Mouse (Mus musculus) kidney, adult 11 months (tissue): ENCODE data around the gene Prss57.

Experiments used
- DNase-seq: peaks from one replicate; pipeline ENCODE4 v3.0.0; 2022

The Prss57 gene

DNA sequence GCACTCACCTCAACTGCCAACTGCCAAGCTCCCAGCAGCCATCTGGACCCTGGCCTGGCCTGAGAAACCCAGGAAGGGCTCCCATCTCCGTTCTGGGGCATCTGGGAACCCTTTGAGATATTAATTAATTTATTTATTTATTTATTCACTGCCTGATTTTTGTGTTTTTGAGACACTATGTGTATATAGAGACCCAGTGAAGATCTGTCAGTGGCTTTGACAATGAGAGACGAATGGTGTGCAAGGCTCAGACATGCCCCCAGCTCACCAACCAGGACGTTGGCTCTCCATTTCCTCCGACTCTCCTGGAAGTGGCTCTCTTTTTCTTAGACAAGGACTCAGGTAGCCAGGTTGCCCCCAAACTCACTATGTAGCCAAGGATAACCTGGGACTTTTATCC, at the start of gene Prss57:
Prss57 (minus strand) TSS at position 101 of the 400 bp plus-strand sequence.
- DNase-seq, result no peak

DNA sequence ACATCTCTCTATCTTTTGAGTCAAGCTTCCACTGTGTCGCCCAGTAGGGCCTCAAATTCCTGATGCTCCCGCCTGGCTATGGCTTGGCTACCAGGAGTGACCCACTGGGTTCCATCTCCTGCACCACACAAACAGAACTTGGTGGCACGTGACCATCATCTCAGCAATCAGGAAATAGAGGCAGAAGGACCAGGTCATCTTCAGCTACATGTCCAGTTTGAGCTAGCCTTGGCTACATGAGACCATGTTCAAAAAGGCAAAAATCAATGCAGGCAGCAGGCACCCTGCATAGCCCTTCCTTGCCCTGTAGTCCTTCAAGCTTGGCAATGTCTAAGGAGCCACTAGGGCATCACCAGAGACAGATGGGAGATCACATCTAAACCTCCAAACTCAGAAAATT, 49.3 kb upstream of the Prss57 start:
- peak; percentile 14 for DNase-seq

DNA sequence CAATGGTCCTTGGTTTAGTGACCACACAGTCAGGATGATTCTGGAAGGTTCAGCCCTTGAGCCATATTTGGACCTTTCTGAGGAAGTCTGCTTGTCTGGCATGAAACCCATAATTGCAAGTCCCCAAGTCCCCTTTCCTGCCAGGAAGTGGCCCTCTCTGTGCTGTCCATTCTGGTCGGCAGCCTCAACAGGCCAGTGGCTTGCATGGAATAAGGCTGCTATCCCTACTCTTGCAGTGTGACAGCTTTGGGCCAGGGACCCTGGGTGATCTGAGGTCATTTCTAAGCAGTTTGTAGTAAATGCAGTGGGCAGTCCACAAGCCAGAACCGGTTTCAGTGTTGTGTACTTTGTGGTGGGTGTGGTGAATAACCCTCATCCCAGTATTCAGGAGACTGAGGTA, 47.4 kb upstream of the Prss57 start:
- DNase-seq, result peak; percentile 27

DNA sequence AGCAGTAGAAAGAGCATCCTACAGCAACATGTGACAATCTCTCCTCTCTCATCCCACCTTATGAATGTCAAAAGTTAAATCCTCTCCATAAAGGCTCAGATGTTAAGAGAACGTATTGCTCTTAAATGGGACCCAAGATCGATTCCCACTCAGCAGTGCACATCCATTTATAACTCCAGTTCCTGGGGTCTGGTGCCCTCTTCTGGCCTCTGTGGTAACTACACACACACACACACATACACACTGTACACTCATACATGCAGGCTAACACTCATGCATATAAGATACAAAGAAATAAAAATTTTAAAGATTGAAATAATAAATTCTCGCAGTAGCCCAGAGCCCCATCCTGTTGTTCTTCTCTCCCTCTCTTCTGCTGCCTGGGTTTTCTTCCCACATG, 46.2 kb upstream of the Prss57 start:
- no peak for DNase-seq

DNA sequence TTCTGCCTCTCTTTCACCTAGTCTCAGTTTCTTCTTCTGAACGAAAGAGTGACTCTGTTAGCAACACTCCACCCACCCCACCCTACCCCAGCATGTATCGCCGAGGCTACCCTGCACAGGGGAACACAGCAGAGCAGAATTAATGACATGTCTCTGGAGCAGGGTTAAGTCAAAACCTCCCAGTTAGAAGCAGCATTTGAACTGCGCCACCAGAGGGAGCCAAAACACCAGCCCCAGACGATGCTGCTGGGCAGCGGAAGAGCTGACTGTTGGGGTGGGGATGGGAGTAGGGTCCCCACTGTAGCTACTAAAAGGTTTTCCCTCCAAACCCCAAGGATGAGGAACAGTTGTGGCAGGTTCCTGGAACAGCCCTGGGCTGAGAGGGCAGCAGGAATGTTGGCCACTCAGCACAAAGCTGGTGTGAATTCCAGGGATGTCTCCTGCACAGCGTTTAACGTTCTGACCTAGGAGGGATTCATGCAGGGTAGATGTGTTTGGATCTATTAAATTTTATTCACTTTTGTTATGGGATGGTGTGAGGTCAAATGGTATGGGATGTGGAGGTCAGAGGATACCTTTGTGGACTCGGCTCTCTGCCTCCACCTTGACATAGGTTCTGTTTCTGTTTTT, 44.1 kb upstream of the Prss57 start:
- peak; percentile 47 for DNase-seq

DNA sequence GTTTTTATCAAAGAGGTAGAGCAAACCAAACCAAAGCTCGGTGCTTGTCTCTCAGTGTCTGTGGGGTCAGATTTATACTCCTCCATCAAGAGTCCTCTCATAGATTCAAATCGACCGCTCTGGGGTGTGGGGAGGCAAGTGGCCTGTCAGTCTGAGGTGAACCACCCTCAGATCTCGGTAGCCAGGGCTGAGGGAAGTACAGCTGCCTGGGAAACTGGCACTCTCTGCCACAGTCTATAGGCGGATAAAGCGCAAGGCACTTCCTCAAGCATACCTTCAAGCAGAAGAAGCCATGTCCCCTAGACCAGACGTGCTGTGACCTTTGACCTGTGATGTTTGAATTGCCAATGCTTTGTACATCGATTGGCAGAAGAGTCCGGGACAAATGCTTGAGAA, 42.0 kb upstream of the Prss57 start:
- DNase-seq, result no peak

DNA sequence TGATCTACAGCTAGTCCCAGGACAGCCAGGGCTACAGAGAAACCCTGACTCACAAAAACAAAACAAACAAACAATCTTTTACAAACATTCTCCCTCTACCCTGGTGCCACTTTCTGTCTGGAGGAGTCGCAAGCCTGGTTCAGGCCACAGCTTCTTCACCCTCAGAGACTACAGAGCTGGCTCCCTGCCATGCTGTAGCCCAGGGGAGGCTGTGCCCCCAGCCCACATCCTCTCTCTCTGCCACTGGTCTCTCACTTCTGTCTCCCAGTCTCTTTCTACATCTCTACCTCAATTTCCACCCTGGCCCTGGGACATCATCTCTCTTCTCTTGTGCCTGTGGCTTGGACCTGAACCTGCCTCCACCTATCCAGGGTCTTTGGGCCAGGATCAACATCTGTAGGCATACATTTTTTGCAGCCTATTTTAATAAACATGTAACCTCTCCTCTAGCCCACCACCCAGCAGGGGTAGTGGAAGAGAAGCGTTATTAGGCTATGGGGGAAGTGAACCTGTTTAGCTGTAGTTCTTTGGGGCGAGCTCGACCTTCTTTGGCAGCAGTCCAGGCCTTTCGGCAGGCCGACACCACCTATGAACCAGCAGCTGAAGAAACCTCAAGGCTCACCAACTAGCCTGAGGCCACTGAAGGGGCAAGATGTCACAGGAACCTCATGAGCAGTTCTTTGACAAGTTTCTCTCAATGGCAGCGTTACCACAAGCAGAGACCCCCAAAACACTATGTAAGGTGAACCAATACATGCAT, 41.4 kb upstream of the Prss57 start:
- no peak for DNase-seq

DNA sequence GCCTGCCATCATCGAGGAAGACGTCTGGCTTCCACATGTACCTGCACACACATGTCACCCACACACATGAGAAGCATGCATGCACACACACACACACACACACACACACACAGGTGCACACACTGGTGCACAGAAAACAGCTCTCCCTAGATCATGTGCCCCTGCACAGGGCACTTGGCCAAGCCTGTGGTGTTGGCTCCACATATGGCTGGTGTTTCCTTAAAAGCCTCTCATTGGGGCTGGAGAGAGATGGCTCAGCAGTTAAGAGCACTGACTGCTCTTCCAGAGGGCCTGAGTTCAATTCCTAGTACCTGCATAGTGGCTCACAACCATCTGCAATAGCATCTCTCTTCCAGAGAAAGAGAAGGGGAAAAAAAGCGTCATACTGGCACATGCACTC, 40.8 kb upstream of the Prss57 start:
- no peak for DNase-seq

DNA sequence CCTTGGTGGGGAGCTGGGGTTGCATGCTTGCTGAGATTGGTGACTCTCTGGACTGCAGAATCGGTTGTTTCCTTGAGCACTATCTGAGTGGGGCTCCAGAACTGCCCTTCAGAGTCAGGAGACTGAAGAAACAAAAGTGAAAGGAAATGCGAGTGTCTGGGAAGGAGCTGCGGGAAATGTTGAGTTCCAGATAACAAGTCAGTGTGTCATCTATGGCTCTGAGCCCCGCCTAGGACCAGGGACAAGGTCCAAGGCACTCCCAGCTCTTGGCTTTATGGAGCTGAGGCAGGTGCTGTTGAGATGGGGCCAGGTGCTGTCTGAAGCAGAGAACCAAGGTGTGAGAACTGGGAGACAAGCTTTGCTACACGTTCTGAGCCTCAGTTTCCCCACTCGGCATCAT, 33.7 kb upstream of the Prss57 start:
- peak; percentile 34 for DNase-seq

DNA sequence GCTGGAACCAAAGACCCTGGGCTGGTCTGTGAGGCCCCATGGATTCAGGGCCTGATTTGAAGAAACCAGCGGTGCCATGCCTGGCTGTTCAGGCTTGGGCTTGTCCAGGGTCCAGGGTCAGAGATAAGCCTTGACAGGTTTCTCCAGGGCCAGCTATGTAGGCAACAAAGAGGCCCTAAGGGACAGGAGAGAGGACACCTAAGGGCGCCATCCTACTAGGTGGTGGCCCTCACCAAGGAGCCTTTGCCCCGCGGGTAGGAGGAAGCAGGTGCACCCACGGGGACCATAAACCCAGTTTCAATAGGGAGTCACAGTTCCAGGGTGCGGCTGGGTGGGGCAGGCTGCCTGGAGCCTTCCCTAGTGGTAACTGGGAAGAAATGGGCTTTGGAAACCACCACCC, 32.2 kb upstream of the Prss57 start:
- peak; percentile 26 for DNase-seq

DNA sequence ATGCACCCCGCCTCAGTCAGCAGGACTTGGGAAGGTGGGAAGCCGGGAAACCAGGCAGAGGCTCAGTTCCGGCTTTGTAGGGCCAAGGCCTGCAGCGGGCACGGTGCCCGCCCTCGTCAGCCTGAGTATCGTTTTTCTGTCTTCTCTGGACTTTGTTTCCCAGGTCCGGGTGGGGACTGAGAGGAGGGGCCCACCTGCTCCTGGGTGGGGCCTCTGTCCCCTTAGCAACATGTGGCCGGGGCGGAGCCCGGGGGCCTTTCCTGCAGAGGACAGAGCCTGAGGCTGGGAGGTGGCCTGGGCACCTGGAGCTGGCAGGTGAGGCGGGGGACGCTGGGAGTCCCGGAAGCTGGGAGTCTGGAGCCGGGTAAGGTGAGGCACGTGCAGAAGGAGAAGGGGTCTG, 31.6 kb upstream of the Prss57 start:
- peak; percentile 89 for DNase-seq

DNA sequence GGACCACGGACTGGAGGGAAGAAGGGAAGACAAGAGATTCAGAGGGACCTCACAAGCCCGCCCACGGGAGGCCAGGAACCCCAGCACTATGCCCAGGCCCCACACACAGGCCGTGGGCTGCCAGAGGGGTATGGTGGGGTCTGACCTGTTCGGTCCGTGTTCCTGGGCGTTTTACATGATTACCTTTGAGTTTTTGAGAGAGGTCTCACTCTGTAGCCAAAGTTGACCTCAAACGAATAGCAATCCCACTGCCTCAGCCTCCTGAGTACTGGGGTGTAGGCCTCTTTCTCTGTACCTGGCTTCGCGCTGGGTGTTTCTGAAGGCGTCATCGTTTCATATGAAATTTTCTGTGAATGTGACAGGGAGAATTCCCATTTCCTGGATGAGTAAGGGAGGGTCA, 31.0 kb upstream of the Prss57 start:
- peak; percentile 19 for DNase-seq

DNA sequence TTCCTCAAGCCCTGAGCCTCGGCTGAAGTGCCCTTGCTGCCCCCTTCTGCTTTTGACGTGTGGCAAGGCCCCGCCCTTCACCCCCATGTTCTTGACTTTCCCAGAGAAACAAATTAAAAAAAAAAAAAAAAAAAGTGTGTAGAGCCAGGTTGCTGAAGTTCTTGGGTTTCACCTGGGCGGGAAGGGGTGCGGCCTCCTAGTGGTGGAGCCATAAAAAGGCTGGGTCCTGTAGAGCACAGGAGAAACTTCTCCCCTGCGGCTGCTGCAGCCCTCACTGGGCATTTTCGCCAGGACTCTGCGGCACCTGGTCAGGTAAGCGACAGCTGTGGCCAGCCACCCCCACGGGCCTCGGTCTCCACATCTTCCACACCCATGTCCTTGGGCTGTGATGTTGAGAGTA, 30.0 kb upstream of the Prss57 start, which contains the start of gene Misp:
Misp (plus strand) TSS at position 208 of the 400 bp plus-strand sequence.
- DNase-seq, result peak; percentile 76

DNA sequence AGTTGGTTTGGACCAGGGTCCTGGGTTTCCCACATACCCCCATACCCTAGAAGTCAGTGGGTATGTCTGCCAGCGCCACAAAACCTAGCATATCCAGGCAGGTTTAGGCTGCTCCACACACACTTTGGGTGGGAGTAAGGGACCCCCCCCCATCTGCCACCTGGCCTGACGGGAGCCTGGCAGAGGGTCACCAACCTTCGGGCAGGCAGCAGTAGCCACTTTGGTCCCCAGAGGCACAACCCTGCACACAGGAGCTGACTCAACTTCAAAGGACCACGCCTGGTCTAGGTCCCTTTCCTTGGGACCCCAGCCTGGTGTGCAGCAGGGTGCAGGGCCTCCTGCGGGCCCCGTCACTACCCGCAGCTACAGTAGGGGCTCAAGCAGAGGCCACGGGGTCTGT, 29.5 kb upstream of the Prss57 start:
- DNase-seq, result no peak

DNA sequence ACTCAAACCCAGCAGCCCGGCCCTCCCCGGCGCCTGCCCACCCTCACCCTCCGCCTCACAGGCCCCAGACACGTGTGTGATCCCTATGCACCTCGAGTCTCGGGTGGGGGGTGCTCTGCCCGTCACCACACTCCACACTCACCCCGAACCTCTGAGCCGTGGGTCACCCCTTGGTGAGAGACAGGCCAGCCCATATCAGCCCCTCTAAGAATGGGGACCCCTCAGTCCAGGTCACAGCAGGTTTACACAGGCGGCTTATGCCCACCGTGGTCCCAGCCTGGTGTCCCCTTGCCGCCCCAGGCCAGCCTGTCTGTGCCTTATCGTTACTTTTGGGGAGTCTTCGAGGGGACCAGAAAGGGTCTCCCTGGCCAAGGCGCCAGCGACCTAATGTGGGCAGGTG, 28.8 kb upstream of the Prss57 start:
- DNase-seq, result no peak

DNA sequence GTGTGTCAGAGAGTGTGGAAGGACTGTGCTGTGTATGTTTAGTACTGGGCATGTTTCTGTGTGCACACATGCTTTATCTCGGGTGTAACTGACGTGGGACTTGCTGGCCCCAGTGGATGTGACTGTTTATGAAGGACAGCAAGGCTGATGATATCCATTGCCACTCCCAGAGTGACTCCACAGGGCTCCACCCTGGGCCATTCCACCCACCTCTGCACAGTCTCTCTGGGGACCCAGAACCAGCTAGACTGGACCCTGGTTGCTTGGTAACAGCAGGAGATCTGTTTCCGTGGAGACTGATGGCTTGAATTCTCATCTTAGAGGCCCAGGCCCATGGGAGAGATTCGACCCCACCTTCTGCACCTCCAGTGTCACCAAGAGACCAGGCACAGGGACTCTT, 27.5 kb upstream of the Prss57 start:
- DNase-seq, result peak; percentile 22

DNA sequence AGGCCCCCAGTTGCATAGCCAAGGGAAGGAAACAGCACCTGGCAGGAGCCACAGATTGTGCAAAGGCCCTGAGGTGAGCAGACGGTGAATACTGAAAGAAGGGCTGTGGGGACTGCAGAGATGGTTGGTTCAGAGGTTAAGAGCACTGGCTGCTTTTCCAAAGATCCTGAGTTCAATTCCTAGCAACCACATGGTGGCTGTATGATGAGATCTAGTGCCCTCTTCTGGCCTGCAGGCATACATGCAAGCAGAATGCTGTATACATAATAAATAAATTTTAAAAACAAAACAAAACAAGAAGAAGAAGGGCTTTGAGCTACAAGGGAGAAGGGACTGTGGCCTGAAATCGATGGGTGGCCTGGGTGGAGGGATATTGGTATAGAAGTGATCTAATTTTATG, 26.4 kb upstream of the Prss57 start:
- DNase-seq, result peak; percentile 19

DNA sequence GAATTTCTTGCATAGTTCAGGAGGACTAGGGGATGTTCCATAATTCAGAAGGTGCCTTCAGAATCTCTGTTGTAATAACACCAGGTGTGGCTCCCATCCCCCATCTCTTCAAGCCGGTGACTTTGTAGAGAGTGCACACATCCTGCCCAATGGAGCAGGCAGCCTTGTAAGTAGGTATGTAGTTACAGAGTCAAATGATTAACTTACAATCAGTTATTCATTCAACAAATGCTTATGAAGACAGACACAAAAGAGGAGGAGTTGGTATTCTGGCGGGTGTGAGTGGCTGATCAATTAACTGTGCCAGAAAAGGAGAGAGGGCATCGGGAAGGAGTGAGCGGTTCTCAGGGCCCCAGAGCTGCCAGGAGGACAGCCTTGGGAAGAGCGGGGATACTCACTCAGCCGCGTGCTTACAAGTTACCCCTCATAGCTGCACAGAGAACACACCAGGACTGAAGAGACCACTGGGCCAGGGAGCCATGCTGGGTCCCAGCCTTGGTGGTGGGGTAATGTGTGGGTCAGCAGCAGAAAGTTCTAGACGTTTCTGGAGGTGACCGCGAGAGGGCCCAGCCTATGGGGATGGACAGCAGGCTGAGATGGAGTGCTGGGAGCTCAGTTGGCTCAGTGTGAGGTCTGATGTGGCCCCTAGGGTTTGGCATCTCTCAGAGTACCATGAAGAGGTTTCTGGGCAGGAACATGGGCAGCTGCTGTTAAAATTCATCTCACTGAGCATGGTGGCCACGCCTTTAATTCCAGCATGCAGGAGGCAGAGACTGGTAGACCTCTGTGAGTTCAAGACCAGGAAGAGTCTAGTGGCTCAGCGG, 25.1 kb upstream of the Prss57 start:
- DNase-seq, result peak; percentile 93

DNA sequence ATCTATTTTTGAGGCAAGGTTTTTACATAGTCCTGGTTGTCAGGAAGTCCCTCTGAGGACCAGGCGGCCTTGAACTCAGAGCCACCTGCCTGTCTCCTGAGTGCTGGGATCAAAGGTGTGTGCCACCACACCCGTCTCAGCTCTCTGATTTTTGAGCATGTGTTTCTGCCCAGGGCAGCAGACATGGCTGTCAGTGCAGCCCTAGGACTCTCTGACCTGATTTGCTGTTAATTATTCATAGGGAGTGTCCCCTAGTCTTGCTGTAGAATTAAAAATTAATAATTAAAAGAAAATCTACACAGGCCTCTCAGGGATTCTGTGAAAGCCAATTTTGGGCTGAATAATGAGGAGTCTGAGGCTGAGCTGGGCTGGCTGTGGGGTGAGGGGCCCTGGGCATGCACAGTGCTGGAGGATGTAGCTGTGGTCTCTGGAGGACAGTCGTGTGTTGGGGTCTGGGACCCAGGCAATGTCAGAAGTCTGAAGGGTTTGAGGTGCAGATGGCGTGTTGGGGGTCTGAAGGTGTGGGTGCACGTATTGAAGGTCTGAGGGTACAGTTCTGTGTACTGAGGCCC, 23.6 kb upstream of the Prss57 start:
- peak; percentile 87 for DNase-seq

DNA sequence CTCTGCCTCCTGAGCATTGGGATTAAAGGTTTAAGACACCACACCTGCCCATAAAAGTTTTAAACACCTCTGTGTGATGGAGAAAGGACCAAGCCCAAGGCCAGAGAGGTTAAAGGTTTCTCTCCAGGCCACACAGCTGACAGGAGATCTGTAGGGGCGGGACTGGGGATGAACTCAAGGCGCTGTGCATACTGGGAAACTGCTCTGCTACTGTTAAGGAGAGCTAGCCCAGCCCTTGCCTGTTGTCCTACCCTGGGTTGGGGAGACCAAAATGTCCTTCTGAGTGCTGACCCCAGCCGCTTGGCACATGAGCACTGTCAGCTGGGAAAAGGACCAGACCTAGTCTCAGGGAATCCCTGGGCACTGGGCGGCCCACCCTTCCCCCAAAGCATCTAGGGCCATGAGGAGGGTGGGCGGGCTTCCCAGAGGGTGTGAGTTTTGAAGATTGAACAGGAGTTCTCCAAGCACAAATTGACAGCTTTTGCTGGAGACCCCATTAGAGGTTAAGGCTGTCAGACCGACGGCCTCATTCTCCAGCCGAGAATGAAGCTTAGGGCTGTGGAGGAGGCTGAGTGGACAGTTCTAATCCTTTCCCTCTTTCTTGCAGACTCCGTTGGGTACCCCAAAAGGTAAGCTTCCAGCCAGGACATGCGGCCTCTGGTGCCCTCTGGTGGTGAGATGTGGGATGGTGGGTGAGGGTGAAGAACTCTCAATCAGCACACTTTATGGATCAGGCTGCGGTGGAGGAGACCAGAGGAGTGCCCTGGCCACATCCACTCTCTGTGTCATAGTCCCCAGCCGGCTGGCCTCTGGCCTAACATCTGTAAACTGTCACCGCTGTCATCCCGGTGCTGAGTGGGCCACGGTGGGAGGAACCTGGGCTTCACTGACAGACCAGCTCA, 21.2 kb upstream of the Prss57 start:
- DNase-seq, result peak; percentile 78

DNA sequence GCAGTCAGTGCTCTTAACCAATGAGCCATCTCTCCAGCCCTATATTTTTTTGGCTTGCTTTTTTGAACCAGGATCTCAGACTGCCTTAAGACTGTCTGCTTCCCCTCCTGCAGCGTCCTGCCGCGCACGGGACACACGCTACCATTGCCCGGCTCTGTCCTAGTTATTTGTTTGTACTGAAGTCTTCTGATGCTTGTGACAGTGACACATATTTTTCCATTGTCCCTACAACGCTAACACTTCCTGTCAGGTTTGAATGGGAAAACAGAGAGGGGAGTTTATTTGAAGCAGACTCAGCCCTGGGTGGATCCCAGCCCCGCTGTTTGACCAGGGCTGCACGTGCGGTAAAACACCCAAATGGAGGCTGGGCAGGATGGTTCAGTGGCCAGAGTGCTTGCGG, 18.0 kb upstream of the Prss57 start:
- DNase-seq, result no peak

DNA sequence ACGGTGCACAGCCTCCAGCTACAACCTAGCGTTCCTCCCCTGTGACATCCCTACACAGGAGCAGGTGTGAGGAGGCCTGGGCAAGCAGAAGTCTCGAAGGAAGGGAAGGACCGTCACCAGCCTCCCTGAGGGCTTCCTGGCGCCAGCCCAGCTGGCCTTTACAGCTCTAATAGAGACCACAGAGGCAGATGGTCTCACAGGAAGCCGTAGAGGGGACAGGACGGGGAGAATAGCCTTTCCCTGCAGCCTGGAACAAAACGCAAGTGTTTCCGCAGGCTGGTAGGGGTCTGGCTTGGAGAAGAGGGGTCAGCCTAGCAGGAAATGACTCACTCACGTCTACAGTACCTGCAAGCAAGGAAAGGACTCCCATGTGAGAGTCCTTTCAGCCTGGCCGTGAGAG, 17.1 kb upstream of the Prss57 start:
- no peak for DNase-seq
